Mouse (Mus musculus): ENCODE measurements at regions not wholly inside any gene's neighbourhood (a gene's known extent, or its start where the extent isn't known, plus 50 kb on each side); places are given as distances from the start of the nearest gene placed in this dataset.

DNA sequence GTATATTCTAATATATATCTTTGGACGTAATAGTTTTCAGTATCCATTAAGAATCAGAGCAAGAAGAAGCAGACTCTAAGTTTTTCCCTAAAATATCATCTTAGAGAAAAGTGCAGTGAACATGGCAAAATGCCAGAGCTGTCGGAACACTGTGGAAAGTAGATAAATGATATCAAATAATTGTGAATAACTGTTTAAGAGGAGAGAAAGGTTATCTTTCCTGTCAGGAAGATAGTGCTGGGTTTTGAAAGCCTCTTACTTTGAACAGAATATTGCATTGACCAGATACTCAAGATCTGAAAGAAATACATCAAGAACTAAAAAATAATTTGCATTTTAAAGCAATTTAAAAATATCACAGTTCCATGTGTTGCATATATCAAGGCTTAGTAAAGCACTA lies 1549.2 kb downstream of the Pcdh18 start:
- no peaks in the 10 kb centered on the region for H3K36me3 ChIP-seq
- no peak for ATAC-seq (ENCODE audit: low FRiP score)
- H3K27me3 ChIP-seq, result no peaks in the 10 kb centered on the region
- 89% methylated on average over 2 of the region's 2 CpGs for WGBS
- H3K9me3 ChIP-seq (replicated peaks), result no peaks in the 10 kb centered on the region
- H3K4me3 ChIP-seq, result no peak overlapping the region
- no peaks in the 10 kb centered on the region for H3K4me1 ChIP-seq
- no peak overlapping the region for H3K4me2 ChIP-seq (replicated peaks)
- H3K27ac ChIP-seq, result no peak overlapping the region
- H3K9ac ChIP-seq, result no peak overlapping the region

DNA sequence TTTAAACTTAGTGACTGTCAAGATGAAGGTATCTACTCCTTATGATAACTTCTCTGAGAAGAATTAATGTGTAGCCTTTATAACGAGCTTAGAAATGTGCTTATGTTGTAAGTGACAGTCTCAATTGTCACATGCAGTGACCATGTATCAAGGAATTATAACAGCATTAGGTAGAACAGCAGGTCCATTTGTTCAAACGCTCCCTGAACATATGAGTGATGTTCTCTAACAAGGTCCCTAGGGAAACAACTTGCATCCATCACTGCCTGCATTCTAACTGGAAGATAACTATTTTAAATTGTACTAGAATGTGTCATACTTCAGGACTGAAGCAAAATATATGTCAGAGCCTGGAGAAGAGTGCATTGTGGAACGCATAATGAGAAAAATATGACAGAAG lies 1562.8 kb downstream of the Pcdh18 start:
- no peaks in the 10 kb centered on the region for H3K36me3 ChIP-seq
- 66% methylated on average over 3 of the region's 3 CpGs for WGBS
- H3K9me3 ChIP-seq (replicated peaks), result no peaks in the 10 kb centered on the region
- H3K9ac ChIP-seq, result no peak overlapping the region
- ATAC-seq (ENCODE audit: low FRiP score), result peak; percentile 35; the same call in 1 of the 2 replicates
- no peak overlapping the region for H3K4me3 ChIP-seq
- no peaks in the 10 kb centered on the region for H3K4me1 ChIP-seq
- no peaks in the 10 kb centered on the region for H3K27me3 ChIP-seq
- no peak overlapping the region for H3K27ac ChIP-seq
- no peak overlapping the region for H3K4me2 ChIP-seq (replicated peaks)

DNA sequence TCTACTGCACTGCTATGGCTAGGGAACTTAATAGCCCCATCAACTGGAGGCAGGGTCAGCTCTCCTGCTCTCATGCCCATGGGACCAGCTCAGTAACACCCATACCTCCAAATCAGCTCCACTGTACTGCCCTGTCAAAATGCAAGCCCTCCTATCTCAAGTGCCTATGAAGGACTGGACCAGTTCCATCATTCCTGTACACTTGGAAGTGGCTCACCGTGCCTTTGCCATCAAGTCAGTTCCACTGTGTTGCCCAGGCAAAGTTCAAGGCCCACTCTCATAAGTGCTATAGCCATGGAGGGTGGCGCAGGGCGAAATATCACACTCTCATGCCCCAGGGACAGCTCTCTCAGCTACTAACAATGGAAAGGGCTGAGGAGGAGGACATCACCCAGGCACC lies 1612.2 kb downstream of the Pcdh18 start:
- H3K4me2 ChIP-seq (replicated peaks), result no peak overlapping the region
- no peak overlapping the region for H3K27ac ChIP-seq
- H3K9me3 ChIP-seq (replicated peaks), result no peaks in the 10 kb centered on the region
- WGBS, result 92% methylated on average over 3 of the region's 3 CpGs
- no peaks in the 10 kb centered on the region for H3K4me1 ChIP-seq
- H3K36me3 ChIP-seq, result no peaks in the 10 kb centered on the region
- no peaks in the 10 kb centered on the region for H3K27me3 ChIP-seq
- H3K9ac ChIP-seq, result no peak overlapping the region
- ATAC-seq (ENCODE audit: low FRiP score), result no peak
- no peak overlapping the region for H3K4me3 ChIP-seq

DNA sequence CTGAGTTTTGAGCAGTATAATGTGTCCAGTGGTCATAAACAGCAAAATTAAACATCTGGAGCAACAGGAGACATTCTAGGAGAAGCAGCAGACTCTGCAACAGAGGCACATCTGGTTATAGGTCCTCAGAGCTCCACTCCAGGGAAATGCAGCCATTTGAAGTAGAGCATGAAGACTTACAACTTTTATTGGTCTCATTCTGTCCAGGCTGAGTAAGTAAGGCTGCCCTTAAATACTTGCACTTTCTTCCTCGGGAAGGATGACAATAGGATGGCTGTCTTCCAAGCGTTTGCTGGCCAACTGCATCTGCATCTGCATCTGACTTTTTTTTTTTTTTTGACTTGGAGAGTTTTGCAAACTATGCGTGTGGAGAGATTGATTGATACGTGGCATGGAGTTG lies 1622.2 kb downstream of the Pcdh18 start:
- ATAC-seq (ENCODE audit: low FRiP score), result no peak
- WGBS, result 80% methylated on average over 4 of the region's 4 CpGs
- H3K9ac ChIP-seq, result no peak overlapping the region
- no peaks in the 10 kb centered on the region for H3K4me1 ChIP-seq
- no peaks in the 10 kb centered on the region for H3K27me3 ChIP-seq
- H3K9me3 ChIP-seq (replicated peaks), result no peaks in the 10 kb centered on the region
- H3K36me3 ChIP-seq, result no peaks in the 10 kb centered on the region
- H3K27ac ChIP-seq, result no peak overlapping the region
- no peak overlapping the region for H3K4me2 ChIP-seq (replicated peaks)
- no peak overlapping the region for H3K4me3 ChIP-seq

DNA sequence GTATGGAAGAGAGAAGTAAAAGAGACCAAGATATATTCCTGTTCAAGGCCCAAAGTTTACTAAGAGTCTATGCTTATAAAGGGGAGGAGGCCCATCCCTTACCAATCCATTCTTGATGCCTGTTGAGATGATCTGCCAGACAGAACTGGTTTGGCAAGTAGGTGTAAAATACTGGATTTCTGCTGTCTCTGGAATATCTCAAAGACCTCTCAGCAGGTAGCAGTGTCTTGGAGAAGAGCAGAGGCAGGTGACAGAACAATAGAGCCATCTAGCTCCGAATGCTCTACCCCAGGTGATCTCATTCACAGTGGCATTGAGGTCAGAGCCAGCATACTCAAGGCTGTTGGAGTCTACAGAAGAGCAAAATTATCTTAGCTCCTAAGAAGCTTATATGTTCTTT lies 1632.9 kb downstream of the Pcdh18 start:
- Histone ChIP-seq H3K27ac (no peak overlapping the region), H3K27me3 (no peaks in the 10 kb centered on the region), H3K4me3 (no peak overlapping the region), H3K9me3 (replicated peaks) (no peaks in the 10 kb centered on the region), H3K9ac (no peak overlapping the region), H3K4me1 (no peaks in the 10 kb centered on the region), H3K4me2 (replicated peaks) (no peak overlapping the region), H3K36me3 (no peaks in the 10 kb centered on the region)
- no peak for ATAC-seq (ENCODE audit: low FRiP score)
- WGBS, result 56% methylated on average over 1 of the region's 1 CpGs

DNA sequence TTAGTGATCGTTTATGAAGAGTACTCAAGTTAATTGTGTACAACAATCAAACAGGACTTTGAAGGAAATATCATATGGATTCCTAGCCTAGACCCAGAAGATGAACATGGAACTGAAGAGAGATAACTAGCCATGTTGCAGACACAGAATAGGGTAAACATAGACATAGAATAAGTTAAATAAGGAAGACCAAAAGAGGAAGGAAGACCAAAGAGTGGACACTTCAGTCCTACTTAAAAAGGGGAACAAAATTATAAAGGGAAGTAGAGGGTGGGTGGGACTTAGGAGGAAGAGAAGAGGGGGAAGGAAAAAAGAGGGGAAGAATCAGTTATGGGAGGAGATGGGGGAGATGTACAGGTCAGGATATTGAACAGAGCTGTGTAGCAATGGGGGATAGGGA lies 1652.8 kb upstream of the Pabpc4l start:
- no peak overlapping the region for H3K4me2 ChIP-seq (replicated peaks)
- no peaks in the 10 kb centered on the region for H3K36me3 ChIP-seq
- no peaks in the 10 kb centered on the region for H3K9me3 ChIP-seq (replicated peaks)
- H3K27ac ChIP-seq, result no peak overlapping the region
- H3K9ac ChIP-seq, result no peak overlapping the region
- H3K4me1 ChIP-seq, result no peaks in the 10 kb centered on the region
- H3K4me3 ChIP-seq, result no peak overlapping the region
- 92% methylated on average over 1 of the region's 1 CpGs for WGBS
- no peak for ATAC-seq (ENCODE audit: low FRiP score)
- H3K27me3 ChIP-seq, result no peaks in the 10 kb centered on the region

DNA sequence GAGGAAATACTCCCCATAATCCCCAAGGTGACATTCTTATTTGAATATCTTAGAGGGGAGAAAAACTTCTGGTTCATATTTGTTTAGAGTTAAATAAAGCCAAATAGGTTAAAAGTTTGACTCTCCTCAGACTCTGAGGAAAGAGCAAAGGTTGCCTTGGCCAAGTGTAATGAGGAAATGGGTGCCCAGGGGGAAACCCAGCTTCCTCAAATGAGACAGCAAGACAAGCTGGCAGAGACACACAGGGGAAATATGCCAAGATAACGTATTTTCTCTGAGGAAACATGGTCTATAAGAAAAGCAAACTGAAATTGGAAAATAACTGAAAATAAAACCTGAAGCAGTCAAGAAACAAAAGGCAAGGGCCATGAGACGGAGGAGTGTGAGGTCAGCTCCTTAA lies 1632.6 kb upstream of the Pabpc4l start:
- H3K4me1 ChIP-seq, result no peaks in the 10 kb centered on the region
- no peak for ATAC-seq (ENCODE audit: low FRiP score)

DNA sequence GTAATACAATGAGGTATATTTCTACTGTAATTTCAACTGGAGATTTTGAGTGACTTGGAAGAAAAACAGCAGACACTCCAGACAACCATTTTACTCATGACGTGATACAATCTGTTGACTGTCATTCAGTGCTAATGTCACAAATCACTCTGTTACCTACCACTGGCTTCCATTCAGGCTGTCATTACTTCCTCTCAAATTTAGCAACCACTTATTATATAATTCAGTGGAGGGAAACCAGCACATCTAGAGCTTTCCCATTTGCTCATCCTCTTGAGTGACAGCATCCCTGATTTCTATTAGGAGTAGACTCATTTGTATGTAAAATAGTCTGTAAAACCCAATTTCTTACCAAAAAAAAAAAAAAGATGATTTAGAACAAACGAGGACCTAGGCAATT lies 1627.3 kb upstream of the Pabpc4l start:
- Histone ChIP-seq H3K4me3 (no peak overlapping the region), H3K36me3 (no peaks in the 10 kb centered on the region), H3K9ac (no peak overlapping the region), H3K4me2 (replicated peaks) (no peak overlapping the region), H3K27me3 (no peaks in the 10 kb centered on the region), H3K9me3 (replicated peaks) (no peaks in the 10 kb centered on the region), H3K4me1 (no peaks in the 10 kb centered on the region), H3K27ac (no peak overlapping the region)
- 67% methylated on average over 2 of the region's 2 CpGs for WGBS
- no peak for ATAC-seq (ENCODE audit: low FRiP score)

More for the DNA sequence above, 1632.6 kb upstream of the Pabpc4l start:
- H3K9ac ChIP-seq, result no peak overlapping the region
- no peak overlapping the region for H3K4me2 ChIP-seq (replicated peaks)
- 73% methylated on average over 2 of the region's 2 CpGs for WGBS
- no peak overlapping the region for H3K4me3 ChIP-seq
- H3K27ac ChIP-seq, result no peak overlapping the region
- H3K9me3 ChIP-seq (replicated peaks), result no peaks in the 10 kb centered on the region
- H3K36me3 ChIP-seq, result no peaks in the 10 kb centered on the region
- H3K27me3 ChIP-seq, result no peaks in the 10 kb centered on the region

DNA sequence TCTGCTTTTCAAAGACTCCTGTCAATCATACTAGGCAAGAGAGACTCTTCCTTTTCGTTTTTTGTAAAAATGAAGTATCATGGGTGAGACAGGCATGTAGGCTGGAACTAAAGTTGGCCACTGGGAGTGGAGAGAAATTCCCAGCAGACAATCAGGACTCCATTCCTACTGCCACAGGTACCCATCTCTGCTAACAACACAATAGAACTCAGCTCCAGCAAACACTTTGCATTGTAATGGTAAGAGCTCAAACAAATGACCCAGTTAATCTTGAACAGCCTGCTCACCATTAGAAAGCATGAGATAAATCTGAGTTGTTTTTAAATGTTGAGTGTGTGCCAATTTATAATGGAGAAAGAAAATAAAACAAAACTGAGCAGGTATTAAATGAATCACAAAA lies 1620.6 kb upstream of the Pabpc4l start:
- H3K27me3 ChIP-seq, result no peaks in the 10 kb centered on the region
- no peaks in the 10 kb centered on the region for H3K9me3 ChIP-seq (replicated peaks)
- no peaks in the 10 kb centered on the region for H3K36me3 ChIP-seq
- H3K9ac ChIP-seq, result no peak overlapping the region
- no peak overlapping the region for H3K4me2 ChIP-seq (replicated peaks)
- H3K27ac ChIP-seq, result no peak overlapping the region
- ATAC-seq (ENCODE audit: low FRiP score), result no peak
- WGBS, result 27% methylated on average over 1 of the region's 1 CpGs
- H3K4me1 ChIP-seq, result no peaks in the 10 kb centered on the region
- no peak overlapping the region for H3K4me3 ChIP-seq
